Mouse (Mus musculus) intestine, embryonic 15.5 days (tissue): ENCODE measurements around the gene Mettl16. TPM values are rescaled to one million over a fixed set of nuclear protein-coding genes. Genes with fewer than 3 reads are reported as not detected.
A peak's percentile ranks its signal among the peaks of the same experiment; 100 is the strongest.

Source experiments
- ATAC-seq: fragments of 200-750 bp; cut with Nextera tagmentation; 2 replicates; pipeline ENCODE4 v1.8.0; 2017; ENCODE audit warnings: moderate TSS enrichment, moderate library complexity
- H3K27ac ChIP-seq: fragments of 300-500 bp; sonication (generic); 2 replicates; pipeline ENCODE4 v1.5.1; 2015; ENCODE audit warnings: mild to moderate bottlenecking, inconsistent platforms
- H3K27me3 ChIP-seq: fragments of 300-500 bp; sonication (generic); replicated peaks from 2 replicates; pipeline ENCODE4 v1.6.1; 2015; ENCODE audit warnings: inconsistent platforms
- H3K36me3 ChIP-seq: fragments of 300-500 bp; sonication (generic); 2 replicates; pipeline ENCODE4 v1.6.1; 2015; ENCODE audit warnings: inconsistent platforms
- H3K4me1 ChIP-seq: fragments of 300-500 bp; sonication (generic); replicated peaks from 2 replicates; pipeline ENCODE4 v1.6.1; 2015; ENCODE audit warnings: inconsistent platforms
- H3K4me2 ChIP-seq: fragments of 300-500 bp; sonication (generic); replicated peaks from 2 replicates; pipeline ENCODE4 v1.6.1; 2015; ENCODE audit warnings: mild to moderate bottlenecking, inconsistent platforms
- H3K4me3 ChIP-seq: fragments of 300-500 bp; sonication (generic); replicated peaks from 2 replicates; pipeline ENCODE4 v1.5.1; 2015; ENCODE audit warnings: inconsistent platforms
- H3K9ac ChIP-seq: fragments of 300-500 bp; sonication (generic); 2 replicates; pipeline ENCODE4 v1.6.1; 2015; ENCODE audit warnings: inconsistent platforms
- H3K9me3 ChIP-seq: fragments of 300-500 bp; sonication (generic); 2 replicates; pipeline ENCODE4 v1.6.1; 2016; ENCODE audit warnings: inconsistent platforms
- WGBS: fragments of 180-500 bp; shearing (Covaris S2); methylation state at CpG from one replicate; pipeline ENCODE4 v1.1.7; 2015; 5-methylcytosine and 5-hydroxymethylcytosine counted together
- polyA plus RNA-seq: library from polyadenylated mRNA; unstranded; fragments of >200 nt; fragmentation: Nextera tagmentation; extraction: Ambion mirVana; gene quantifications from 2 replicates; pipeline ENCODE4 v1.2.1, GENCODE M21; 2015

Mettl16 gene
- polyA plus RNA-seq, 1 experiment from 2014 or later, result 45.8 TPM

DNA sequence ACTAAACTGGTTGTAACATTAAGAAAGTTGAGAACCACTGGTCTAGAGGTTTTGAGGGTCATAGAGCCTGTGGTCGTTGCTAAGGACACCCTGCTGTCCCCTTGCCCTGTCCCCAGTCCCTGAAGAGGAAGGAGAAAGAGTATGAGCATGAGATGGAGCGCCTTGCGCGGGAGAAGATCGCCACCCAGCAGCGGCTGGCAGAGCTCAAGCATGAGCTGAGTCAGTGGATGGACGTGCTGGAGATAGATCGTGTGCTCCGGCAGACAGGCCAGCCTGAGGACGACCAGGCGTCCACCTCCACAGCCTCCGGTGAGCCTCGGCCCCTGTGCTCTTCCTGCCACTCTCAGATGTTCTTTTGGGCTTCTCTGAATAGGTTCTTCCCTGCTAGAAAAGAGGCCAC, 71.4 kb downstream of the Mettl16 start:
- Histone ChIP-seq H3K9ac (no peak overlapping the region), H3K9me3 (no peaks in the 10 kb centered on the region), H3K4me3 (no peak overlapping the region), H3K36me3 (0 out of 2 replicates have a peak, but pooled peaks cover 7% of the 10 kb centered on the region), H3K4me1 (peaks cover 19% of the 10 kb centered on the region), H3K27me3 (no peaks in the 10 kb centered on the region), H3K4me2 (no peak overlapping the region), H3K27ac (no peak overlapping the region)
- no peak for ATAC-seq
- WGBS, result 84% methylated on average over 13 of the region's 13 CpGs

- Histone ChIP-seq H3K27ac (0 out of 2 replicates have a peak overlapping the region, but pooled peaks have one; percentile 17), H3K4me1 (peaks cover 13% of the 10 kb centered on the region)
- WGBS, result 88% methylated on average over 22 of the region's 22 CpGs
Measured at GRCm38 (mm10) chr11:74842656-74843434, 72.2 kb downstream of the Mettl16 start.

GRCm38 (mm10) chr11:74843435-74843714, 72.7 kb downstream of the Mettl16 start:
- no peak overlapping the region for H3K4me3 ChIP-seq
- H3K36me3 ChIP-seq, result 0 out of 2 replicates have a peak, but pooled peaks cover 7% of the 10 kb centered on the region
- no peaks in the 10 kb centered on the region for H3K27me3 ChIP-seq
- ATAC-seq, result no peak
- no peaks in the 10 kb centered on the region for H3K9me3 ChIP-seq
- WGBS, result 78% methylated on average over 2 of the region's 2 CpGs
- H3K4me1 ChIP-seq, result peaks cover 18% of the 10 kb centered on the region
- H3K27ac ChIP-seq, result 0 out of 2 replicates have a peak overlapping the region, but pooled peaks have one; percentile 17
- no peak overlapping the region for H3K4me2 ChIP-seq
- H3K9ac ChIP-seq, result no peak overlapping the region

More at GRCm38 (mm10) chr11:74842656-74843434, 72.2 kb downstream of the Mettl16 start:
- Histone ChIP-seq H3K4me3 (no peak overlapping the region), H3K27me3 (no peaks in the 10 kb centered on the region), H3K36me3 (0 out of 2 replicates have a peak, but pooled peaks cover 7% of the 10 kb centered on the region), H3K9me3 (no peaks in the 10 kb centered on the region), H3K4me2 (no peak overlapping the region), H3K9ac (no peak overlapping the region)
- ATAC-seq, result no peak

GRCm38 (mm10) chr11:74843761-74844160, 73.1 kb downstream of the Mettl16 start:
- 63% methylated on average over 5 of the region's 5 CpGs for WGBS
- H3K4me3 ChIP-seq, result no peak overlapping the region
- 0 out of 2 replicates have a peak, but pooled peaks cover 7% of the 10 kb centered on the region for H3K36me3 ChIP-seq
- H3K9me3 ChIP-seq, result no peaks in the 10 kb centered on the region
- no peak overlapping the region for H3K4me2 ChIP-seq
- peaks cover 21% of the 10 kb centered on the region for H3K4me1 ChIP-seq
- no peak overlapping the region for H3K9ac ChIP-seq
- H3K27me3 ChIP-seq, result no peaks in the 10 kb centered on the region
- ATAC-seq, result no peak
- H3K27ac ChIP-seq, result no peak overlapping the region

GRCm38 (mm10) chr11:74845784-74846183, 75.2 kb downstream of the Mettl16 start:
- Histone ChIP-seq H3K4me3 (no peak overlapping the region), H3K4me2 (no peak overlapping the region), H3K36me3 (0 out of 2 replicates have a peak, but pooled peaks cover 7% of the 10 kb centered on the region), H3K9ac (no peak overlapping the region), H3K27me3 (no peaks in the 10 kb centered on the region), H3K27ac (no peak overlapping the region), H3K4me1 (peaks cover 18% of the 10 kb centered on the region), H3K9me3 (no peaks in the 10 kb centered on the region)
- no peak for ATAC-seq
- 69% methylated on average over 3 of the region's 3 CpGs for WGBS

- peak overlapping the region; percentile 46; the same call in 1 of the 2 replicates for H3K4me2 ChIP-seq
Measured at GRCm38 (mm10) chr11:74847919-74848521, 77.4 kb downstream of the Mettl16 start.

GRCm38 (mm10) chr11:74850998-74851661, 80.5 kb downstream of the Mettl16 start:
- WGBS, result 86% methylated on average over 14 of the region's 14 CpGs
- no peak for ATAC-seq

More at GRCm38 (mm10) chr11:74847919-74848521, 77.4 kb downstream of the Mettl16 start:
- H3K4me3 ChIP-seq, result no peak overlapping the region
- H3K27ac ChIP-seq, result no peak overlapping the region; the same call in 1 of the 2 replicates
- H3K9ac ChIP-seq, result no peak overlapping the region
- peaks cover 15% of the 10 kb centered on the region for H3K4me1 ChIP-seq
- 0 out of 2 replicates have a peak, but pooled peaks cover 1% of the 10 kb centered on the region for H3K36me3 ChIP-seq
- no peaks in the 10 kb centered on the region for H3K9me3 ChIP-seq
- H3K27me3 ChIP-seq, result no peaks in the 10 kb centered on the region
- WGBS, result 7% methylated on average over 13 of the region's 13 CpGs
- ATAC-seq, result peak; percentile 91

GRCm38 (mm10) chr11:74857756-74858155, 87.1 kb downstream of the Mettl16 start:
- H3K4me1 ChIP-seq, result no peaks in the 10 kb centered on the region; the same call in 1 of the 2 replicates
- no peak overlapping the region for H3K4me2 ChIP-seq
- no peaks in the 10 kb centered on the region for H3K36me3 ChIP-seq
- no peak overlapping the region for H3K4me3 ChIP-seq
- no peak overlapping the region for H3K9ac ChIP-seq
- no peak for ATAC-seq
- H3K27me3 ChIP-seq, result no peaks in the 10 kb centered on the region
- WGBS, result 84% methylated on average over 9 of the region's 9 CpGs
- H3K9me3 ChIP-seq, result no peaks in the 10 kb centered on the region
- H3K27ac ChIP-seq, result no peak overlapping the region

More at GRCm38 (mm10) chr11:74850998-74851661, 80.5 kb downstream of the Mettl16 start:
- no peak overlapping the region for H3K27ac ChIP-seq
- H3K9me3 ChIP-seq, result no peaks in the 10 kb centered on the region
- H3K4me2 ChIP-seq, result no peak overlapping the region
- no peak overlapping the region for H3K9ac ChIP-seq
- H3K27me3 ChIP-seq, result no peaks in the 10 kb centered on the region
- H3K4me3 ChIP-seq, result no peak overlapping the region
- H3K36me3 ChIP-seq, result no peaks in the 10 kb centered on the region
- peaks cover 8% of the 10 kb centered on the region for H3K4me1 ChIP-seq

DNA sequence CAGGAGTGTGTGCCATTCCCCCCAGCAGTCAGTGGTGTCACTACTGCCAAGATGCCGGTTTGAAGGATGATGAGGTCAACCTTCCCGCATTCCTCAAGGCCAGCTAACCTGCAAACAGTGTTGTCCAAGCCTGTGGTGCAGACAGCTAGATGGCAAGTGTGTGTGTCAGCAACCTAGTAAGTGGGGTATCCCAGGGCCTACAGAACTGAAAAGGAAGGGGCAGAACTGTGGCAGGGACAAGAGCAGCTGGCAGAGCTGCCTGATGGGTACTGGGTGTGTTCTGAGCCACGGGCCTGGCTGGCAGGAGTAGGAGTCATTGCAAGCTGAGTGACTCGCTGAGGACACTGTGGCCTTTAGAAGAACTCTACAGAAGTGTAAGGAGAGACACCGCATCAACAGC, 91.5 kb downstream of the Mettl16 start:
- 78% methylated on average over 5 of the region's 5 CpGs for WGBS
- Histone ChIP-seq H3K4me2 (no peak overlapping the region), H3K9ac (no peak overlapping the region), H3K4me3 (no peak overlapping the region), H3K27ac (no peak overlapping the region), H3K4me1 (no peaks in the 10 kb centered on the region; the same call in 1 of the 2 replicates), H3K27me3 (no peaks in the 10 kb centered on the region), H3K9me3 (no peaks in the 10 kb centered on the region), H3K36me3 (no peaks in the 10 kb centered on the region)
- ATAC-seq, result no peak

- ATAC-seq, result 0 out of 2 replicates have a peak, but pooled peaks have one; percentile 30
- Histone ChIP-seq H3K9ac (no peak overlapping the region), H3K27ac (no peak overlapping the region), H3K36me3 (no peaks in the 10 kb centered on the region), H3K4me3 (no peak overlapping the region), H3K4me1 (no peaks in the 10 kb centered on the region; the same call in 1 of the 2 replicates), H3K27me3 (no peaks in the 10 kb centered on the region), H3K4me2 (no peak overlapping the region), H3K9me3 (no peaks in the 10 kb centered on the region)
- 30% methylated on average over 11 of the region's 11 CpGs for WGBS
Measured at GRCm38 (mm10) chr11:74863471-74863870, 92.8 kb downstream of the Mettl16 start.

DNA sequence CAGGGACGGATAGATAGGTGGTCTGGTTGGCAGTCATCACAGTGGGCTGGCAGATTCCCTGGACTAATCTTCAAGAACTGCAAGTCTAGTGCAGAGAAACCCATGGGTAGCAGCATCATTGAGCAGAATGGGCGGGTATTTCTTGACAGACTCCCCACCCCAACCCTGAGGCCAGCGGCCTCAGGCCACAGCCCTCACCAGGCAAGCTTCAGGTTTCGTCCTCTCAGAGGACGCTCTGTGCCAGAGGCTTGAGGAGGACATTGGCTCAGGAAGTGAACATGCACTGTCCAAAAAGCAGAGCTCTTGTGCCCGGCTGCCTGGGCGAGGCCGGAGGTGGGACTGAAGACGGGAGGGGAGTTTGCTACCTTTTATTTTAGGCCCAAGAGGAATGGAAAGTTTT, 93.8 kb downstream of the Mettl16 start:
- Histone ChIP-seq H3K27me3 (no peaks in the 10 kb centered on the region), H3K4me1 (no peaks in the 10 kb centered on the region; the same call in 1 of the 2 replicates), H3K9ac (no peak overlapping the region), H3K4me2 (no peak overlapping the region), H3K36me3 (no peaks in the 10 kb centered on the region), H3K27ac (no peak overlapping the region), H3K9me3 (no peaks in the 10 kb centered on the region), H3K4me3 (no peak overlapping the region)
- 89% methylated on average over 9 of the region's 9 CpGs for WGBS
- ATAC-seq, result no peak

GRCm38 (mm10) chr11:74865252-74865651, 94.6 kb downstream of the Mettl16 start:
- Histone ChIP-seq H3K4me1 (no peaks in the 10 kb centered on the region; the same call in 1 of the 2 replicates), H3K4me3 (no peak overlapping the region), H3K9ac (no peak overlapping the region), H3K27ac (no peak overlapping the region), H3K27me3 (no peaks in the 10 kb centered on the region), H3K4me2 (no peak overlapping the region), H3K36me3 (no peaks in the 10 kb centered on the region), H3K9me3 (no peaks in the 10 kb centered on the region)
- WGBS, result 87% methylated on average over 9 of the region's 9 CpGs
- no peak for ATAC-seq
